Mouse (Mus musculus): ENCODE results near the gene Smad6. TPM values are rescaled to one million over a fixed set of nuclear protein-coding genes. Genes with fewer than 3 reads are reported as not detected.

Smad6 gene
- total RNA-seq (2021): 10 to 100 TPM in 1 of 2 experiments, 1 to 10 TPM in 1; 9.8 to 13.6 TPM

DNA sequence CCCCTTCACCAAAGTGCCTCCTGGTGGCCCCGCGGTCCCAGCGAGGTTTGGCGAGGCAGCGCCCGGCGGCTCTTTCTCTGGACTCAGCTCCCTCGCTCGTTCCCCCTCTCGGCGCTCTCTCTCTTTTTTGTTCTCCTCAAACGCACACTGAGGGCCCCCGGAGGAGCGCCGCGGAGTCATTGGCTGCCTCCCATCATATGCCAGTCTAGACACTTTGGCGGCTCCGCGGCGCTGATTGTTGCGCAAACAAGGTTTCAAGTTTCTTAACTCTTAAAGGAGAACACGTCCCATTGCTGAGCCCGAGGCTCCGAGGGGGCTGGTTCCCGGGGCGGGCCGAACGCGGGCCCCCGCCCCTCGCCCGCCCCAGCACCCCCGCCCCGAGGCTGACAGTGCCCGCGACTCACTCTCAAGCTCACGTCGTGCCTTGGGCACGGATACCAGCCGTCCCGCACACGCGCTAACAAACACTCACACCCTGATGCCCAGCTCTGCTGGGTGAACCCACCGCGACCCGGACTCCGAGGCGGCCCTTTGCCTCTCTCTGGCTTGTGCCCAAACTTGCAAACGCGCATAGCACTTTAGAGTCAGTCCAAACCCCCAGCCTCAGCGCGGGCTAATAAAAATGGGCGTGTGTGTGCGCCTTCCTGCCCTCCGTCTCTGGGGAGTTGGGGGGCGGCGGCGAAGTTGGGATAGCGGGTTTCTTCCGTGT, at the start of gene Smad6:
Smad6 (minus strand) TSS at position 207 of the 709 bp plus-strand sequence.
- intact Hi-C loops (cut with DNase I): loop anchor here (2.0 kb wide), 1 partner anchor 105 kb away; no protein-coding TSS in a partner anchor
- peak; percentile 88 for DNase-seq (ENCODE audit: low spot score)

DNA sequence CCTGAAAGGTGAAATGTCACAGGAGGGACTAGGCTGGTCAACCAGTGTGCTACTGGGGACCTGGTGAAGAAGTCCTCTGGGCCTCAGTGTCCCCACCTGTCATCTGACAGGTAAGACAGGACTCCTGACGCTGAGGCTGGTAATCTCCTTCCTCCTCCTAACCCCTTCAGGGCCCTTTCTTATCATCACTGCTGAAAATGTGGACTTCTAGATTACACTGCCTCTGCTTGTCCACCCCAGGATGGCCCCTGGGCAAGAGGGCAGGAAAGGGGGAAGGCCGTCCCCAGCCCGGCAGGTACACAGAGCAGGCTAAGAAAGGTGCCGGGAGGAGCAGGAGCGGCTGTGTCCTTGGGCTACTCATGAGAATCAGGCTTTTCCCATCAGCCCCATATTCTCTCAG, 48.8 kb upstream of the Smad6 start:
- intact Hi-C loops (cut with DNase I): no loop called here
- DNase-seq (ENCODE audit: low spot score): no peak

DNA sequence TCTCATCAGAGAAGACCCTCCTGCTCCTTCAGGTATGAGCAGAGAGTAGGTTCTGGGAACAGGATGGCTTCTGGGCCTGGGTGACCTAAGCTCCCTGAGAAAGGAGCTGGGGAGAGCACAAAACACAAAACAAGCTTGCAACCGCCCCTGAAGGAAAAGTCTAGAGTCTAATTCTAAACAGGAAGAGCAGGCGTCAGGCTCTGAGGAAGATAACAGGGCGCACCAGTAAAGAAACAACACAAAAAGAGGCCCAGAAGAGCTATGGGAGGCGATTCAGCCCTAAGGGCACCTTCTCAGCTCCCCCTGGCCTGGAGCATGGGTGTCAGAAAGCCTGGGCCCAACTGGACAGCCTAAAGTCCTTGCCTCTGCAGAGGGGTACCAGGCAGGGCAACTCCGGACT, 47.3 kb upstream of the Smad6 start:
- no peak for DNase-seq (ENCODE audit: low spot score)
- intact Hi-C loops (cut with DNase I): no loop called here

DNA sequence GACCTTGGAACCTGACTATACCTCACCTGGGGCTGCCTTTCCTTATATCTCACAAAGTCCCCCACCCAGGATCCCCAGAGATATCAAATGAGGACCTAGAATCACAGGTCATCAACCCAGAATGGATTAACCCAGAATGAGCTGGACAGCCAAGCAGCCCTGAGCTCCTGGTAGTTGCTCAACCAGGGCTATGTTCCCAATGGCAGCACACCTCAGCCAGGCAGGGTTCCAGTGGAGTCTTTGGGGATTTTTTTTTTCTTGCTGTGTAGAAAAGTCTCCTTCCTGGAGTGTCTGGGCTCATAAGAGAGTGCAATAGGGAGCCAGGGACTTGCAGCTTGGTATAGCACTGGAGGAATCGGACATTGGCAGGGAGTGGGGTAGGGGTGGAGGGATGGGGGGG, 46.7 kb upstream of the Smad6 start:
- no peak for DNase-seq (ENCODE audit: low spot score)
- intact Hi-C loops (cut with DNase I): no loop called here

DNA sequence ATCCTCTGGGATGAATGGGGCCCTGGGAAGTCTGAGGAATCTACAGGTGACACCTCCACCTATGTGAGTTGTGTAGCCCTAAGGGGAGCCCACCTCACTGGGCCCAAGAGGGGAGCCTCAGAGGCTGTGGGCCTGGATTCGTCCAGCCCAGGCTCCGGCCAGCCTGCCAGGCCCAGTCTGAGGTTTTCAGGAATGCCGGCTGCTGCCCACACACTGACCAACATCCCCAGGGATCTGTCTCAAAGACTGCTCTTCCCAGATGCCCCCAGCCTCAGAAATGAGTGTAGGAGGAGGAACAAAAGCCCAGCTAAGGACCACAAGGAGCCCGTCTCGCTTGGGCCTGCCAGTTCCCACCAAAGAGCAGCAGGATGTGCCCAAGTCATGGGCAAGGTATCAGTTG, 45.9 kb upstream of the Smad6 start:
- intact Hi-C loops (cut with DNase I): no loop called here
- DNase-seq (ENCODE audit: low spot score): no peak

DNA sequence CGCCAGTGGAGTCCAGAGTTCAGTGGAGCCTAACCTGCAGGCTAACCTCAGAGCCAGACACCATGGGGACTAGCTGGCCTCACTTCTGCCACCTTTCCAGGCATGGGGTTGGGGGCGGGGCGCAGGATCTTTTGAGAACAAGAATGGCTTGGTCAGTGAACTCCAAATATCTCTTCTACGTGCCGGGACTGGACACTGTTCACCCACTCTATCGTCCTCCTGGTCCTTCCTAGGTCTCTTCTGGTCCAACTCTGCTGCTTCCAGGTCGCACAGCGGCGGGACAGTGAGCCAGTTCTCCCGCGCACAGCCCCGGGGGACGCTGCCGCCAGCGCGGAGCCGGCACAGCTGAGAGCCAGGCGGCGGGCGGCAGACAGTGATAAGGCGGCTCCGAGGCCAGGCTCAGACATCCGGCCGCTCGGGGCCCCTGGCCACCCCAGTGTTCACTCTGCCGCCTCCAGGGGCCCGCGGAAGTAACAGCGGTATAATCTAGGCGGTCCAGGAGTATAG, 38.2 kb upstream of the Smad6 start:
- intact Hi-C loops (cut with DNase I): loop anchor here (5.0 kb wide), 1 partner anchor 33 kb away; no protein-coding TSS in a partner anchor
- peak; percentile 51 for DNase-seq (ENCODE audit: low spot score)

DNA sequence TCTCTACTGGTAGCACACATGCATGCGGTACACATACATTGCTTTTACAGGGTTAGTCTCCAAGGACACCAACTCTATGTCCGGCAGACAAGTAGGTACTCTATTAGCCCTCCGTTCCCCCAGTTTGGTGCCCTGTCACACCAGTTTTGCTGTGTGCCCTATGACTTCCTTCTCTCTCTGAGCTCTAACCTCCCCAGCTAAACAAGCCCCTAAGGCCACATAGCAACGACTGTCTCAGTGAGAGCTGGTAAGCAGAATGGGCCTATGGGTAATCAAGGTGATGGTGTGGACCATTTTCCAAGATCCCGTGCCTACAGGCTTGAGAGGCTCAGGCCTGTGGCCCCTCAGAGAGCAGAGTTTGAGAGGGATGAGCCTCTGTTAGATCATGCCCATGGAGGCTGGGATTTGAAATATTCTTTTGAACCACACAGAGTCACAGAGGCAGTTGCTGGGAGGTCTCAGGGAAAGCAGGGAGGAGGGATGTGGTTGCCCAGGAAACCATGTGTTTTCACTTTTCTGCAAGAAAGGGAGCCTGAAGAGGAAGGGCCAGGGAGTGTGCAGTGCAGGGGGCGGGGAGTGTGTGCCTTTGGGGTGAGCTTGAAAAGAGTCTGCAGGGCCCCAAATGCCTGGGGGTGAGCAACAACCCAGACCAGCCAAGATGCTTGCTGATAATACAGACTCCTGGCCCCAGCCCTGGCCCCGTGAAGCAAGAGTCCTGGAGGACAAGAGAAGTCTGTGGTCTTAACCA, 36.2 kb upstream of the Smad6 start:
- intact Hi-C loops (cut with DNase I): no loop called here
- DNase-seq (ENCODE audit: low spot score): no peak

DNA sequence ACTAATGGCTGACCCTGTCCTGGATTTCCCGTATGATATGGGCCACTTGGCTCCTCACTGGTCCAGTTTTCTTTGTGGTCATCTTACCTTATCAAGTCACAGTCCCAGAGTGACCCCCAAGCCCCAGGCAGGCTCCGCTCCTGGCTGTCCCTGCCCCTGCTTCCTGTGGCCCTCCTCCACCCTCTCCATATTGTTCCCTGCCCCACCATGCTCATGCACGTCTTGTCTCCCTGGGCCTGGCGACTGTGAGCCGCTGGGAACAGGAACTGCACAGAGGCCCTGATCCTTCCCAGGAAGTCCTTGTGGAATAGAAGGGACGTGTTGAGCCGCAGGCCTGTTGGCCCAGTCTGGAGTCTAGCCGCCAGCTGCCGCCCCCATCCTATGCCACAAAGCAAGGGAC, 33.3 kb upstream of the Smad6 start:
- intact Hi-C loops (cut with DNase I): no loop called here
- no peak for DNase-seq (ENCODE audit: low spot score)

DNA sequence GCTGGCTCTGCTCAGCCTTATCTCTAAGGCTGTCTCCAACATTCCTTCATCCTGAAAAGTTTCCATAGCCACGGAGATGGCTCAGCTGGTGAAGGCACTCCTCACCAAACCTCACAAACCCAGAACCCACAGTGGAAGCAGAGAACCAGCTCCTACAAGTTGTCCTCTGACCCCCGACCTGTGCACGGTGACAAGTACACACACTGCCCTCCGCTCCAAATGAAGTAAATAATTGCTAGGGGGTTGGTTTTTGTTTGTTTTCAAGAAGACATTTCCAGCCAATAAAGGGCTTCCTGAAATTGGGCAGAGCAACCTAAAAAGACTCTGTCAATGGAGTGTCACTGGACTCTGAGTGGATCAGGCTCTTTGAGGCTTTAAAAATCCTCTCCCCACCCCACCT, 31.9 kb upstream of the Smad6 start:
- no peak for DNase-seq (ENCODE audit: low spot score)
- intact Hi-C loops (cut with DNase I): no loop called here

DNA sequence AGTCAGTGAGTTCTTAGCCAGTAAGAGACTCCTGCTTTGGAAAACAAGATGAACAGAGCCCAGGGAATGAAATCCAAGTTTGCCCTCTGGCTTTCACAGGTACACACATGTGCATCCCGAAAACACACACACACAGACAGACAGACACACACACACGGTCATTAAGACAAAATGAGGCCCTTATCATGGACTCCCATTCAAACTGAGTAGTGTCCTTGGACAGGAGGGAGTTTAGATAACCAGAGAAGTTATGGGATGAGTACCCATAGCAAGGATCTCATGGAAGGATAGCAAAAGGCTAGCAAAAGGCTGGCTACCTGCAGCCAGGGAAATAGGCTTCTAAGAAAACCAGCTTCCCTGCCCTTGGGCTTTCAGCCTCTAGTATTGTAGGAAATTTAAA, 29.4 kb upstream of the Smad6 start:
- DNase-seq (ENCODE audit: low spot score): no peak
- intact Hi-C loops (cut with DNase I): no loop called here

DNA sequence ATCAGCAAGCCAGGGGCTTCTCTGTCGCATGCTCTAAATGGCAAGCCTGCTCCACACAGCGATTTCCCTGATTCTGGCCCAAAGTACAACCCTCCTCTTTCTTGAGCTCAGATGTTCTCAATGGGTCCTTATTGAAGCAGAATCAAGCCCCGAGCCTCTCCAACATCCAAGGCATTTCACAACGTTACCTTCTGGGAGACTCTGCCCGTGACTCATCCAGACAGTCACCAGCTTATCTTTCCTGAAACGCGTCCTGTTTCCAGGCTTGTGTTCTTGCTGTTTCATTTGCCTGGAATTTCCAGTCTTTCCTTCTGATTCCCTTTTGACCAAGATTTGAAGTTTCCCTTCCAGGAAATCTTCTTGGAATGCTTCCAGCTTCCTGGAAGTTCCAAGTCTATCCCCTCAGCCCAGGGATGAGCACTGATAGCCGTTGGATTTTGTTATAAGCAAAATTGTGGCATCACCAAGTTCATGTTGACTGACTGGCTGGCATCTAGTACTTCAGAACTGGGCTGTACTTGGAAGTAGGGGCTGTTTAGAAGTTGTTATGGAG, 28.7 kb upstream of the Smad6 start:
- intact Hi-C loops (cut with DNase I): no loop called here

DNA sequence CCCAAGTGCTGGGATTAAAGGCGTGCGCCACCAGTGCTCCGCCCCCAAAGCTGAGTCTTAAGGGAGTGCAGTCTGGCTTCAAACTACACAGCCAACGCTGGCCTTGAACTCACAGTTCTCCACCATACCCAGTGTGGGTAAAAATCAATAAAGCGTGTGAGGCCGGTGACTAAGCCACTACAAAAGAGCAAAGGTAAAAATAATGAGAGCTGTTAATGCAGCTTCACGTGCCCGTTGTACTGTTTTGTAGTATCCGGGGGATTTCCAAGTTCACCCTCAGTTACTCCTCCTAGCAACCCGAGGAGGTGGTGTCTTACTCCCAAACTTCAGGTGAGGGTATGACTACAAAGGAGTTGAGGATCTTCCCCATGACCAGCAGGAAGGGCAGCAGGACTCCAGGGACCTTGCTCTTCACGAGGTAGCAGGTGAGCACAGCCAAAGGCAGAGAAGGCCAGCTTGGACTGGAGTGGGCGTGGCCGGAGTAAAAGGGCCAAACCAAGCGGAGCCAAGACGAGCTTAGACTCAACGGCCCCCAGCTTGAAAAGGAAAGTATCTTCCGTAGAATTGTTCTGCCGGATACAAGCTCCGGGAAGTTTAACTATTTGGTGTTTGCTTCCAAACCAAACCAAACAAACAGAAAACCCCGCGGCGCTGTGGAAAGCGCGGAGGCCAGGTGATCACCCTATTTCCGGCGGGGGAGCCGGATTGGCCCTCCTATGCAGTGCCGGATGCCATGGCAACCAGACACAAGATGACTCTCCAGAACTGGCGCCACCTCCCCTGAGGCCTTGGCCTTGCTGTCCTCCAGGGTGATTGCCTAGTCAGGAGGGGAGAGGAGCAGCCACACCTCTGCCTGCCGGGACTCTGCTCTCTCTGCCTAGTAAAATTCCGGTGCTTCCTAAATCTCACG, 27.9 kb upstream of the Smad6 start:
- intact Hi-C loops (cut with DNase I): no loop called here

More for the DNA sequence above, 28.7 kb upstream of the Smad6 start:
- peak; percentile 23 for DNase-seq (ENCODE audit: low spot score)

DNA sequence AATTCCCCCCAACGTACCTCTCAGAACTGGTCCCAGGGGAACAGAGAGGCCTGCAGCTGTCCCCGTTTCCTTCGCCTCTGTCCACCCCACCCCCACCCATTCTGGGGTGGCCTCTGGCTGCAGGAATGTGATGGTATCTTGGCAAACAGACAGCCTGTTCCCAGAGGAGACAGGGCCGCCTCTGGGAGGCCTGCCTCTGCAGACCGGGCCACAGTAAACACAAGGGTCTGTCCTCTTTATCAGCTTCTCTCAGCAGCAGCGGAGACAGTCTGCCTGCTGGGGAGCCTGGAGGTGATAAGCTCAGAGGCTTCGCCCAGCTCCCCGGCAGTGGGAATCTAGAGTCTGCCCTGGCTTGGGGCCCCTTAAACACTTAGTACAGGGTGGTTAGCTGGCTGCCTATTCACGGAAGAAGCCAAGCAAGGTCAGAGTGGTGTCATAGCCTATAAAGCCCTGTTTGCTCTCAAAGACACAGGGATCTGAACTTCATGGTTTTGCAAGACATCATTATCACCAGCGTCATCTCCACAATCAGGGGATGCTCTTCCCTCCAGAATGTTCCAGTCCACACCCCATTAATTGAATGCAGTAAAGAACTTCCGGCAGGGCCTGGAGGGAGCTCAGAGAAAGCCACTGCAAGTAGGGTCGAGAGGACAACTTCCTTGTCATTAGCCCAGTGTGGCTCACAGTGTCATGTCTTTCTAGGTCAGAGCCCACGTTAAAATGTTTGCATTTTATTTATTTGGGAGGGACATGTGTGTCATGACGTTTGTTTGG, 23.4 kb upstream of the Smad6 start:
- intact Hi-C loops (cut with DNase I): no loop called here
- DNase-seq (ENCODE audit: low spot score): peak; percentile 50

More for the DNA sequence above, 27.9 kb upstream of the Smad6 start:
- DNase-seq (ENCODE audit: low spot score): peak; percentile 57

DNA sequence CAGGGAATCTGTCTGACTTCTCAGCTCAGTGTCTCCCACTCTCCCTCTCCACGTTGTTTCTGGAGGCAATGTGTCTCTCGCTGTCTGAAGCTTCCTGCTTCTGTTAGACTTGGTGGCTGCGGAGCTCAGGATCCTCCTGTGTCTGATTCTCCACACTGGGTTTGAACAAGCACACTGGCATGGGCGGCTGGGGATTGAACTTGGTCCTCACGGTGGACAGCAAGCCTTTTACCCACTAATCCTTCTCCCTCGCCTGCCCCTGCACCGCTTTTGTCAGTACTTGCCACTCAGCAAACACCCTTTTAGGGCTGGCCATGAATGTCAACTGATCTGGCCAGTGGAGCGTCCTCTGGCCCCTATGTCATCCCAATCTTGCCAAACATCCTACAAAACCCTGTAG, 22.5 kb upstream of the Smad6 start:
- no peak for DNase-seq (ENCODE audit: low spot score)
- intact Hi-C loops (cut with DNase I): no loop called here

DNA sequence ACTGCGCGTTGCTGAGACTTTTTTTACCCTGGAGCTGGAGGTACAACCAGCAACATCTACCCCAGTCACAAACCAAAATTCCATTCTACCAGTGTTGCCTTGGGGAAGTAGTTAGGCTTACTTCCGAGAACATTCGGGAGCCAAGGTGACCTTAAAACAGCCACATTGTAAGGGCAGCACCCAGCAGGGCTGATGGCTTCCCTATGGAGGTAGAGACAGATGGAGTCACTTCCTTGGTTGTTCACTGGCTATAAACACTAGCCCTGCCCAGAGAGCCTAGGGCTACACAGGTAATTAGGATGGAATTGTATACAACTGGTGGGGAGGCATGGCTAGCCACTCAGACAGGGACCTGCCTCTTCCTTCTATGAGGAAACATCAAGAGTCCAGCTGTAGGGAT, 21.1 kb upstream of the Smad6 start:
- intact Hi-C loops (cut with DNase I): no loop called here
- DNase-seq (ENCODE audit: low spot score): no peak

DNA sequence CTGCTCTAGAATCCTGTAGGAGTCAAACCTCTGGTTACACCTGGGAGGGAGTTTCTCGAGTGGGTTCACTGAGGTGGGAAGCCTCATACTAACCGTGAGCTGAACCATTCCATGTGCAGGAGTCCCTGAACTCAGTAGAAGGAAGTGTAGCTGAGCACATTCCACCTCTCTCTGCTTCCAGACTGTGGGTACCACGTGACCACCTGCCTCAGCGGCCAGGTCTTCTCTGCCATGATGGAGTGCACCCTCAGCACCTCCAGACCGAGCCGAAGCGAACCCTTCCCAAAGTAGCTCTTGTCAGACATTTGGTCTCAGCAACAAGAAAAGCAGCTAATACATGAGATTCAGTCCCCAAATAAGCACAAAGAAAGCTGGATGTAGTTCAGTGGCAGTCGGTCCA, 20.4 kb upstream of the Smad6 start:
- intact Hi-C loops (cut with DNase I): no loop called here
- DNase-seq (ENCODE audit: low spot score): no peak

DNA sequence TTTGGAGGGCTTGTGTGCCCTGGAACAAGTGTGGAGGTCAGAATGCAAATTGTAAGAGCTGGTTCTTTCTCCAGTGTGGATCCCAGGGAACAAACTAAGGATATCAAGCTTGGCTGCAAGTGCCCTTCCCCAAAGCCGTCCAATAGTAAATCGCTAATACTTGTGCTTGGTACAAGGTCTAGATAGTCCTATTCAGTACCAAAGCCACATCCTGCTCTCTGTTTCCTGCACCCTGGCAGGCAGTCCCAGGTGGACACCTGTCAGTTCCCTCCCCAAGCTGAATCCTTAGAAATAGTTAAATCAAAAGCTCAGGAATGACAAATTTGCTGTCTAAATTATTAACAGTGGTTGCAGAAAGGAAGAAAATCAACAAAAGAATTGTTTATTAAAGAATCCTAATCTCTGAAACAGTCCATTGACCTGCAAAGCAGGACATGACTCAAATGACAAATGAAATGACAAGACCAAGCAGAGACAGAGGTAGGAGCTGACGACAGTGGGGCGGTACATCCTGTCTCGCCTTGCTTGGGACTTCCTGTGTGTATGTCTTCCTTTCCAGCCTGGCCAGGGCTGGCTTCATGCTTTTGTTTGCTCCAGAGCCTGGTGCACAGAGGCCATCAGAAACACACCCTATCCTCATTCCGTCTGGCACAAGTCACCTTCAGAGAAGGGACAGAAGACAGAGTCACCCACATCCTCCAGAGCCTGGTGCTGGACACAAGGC, 8.2 kb upstream of the Smad6 start:
- DNase-seq (ENCODE audit: low spot score): no peak
- intact Hi-C loops (cut with DNase I): loop anchor here (5.0 kb wide), 1 partner anchor 32 kb away; no protein-coding TSS in a partner anchor

DNA sequence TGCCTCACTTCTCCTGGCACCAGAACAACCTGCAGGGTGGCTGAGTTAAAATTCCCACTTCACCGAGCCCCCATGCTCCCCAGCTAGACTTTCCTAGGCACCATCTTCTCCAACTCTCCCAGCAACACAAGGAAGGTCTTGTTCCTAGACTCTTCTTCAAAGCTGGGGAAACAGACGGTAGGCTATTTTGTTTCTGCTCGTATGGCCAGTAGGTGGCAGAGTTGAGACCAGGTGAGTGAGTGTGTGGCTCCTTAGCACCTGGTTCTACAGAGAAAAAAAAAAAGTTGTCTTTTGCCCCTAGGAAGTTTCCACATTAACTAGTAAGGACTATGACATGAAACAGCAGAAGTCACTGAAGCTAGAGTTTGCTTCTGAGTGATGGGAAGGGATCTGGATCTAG, 3.7 kb upstream of the Smad6 start:
- intact Hi-C loops (cut with DNase I): loop anchor here (1.0 to 5.0 kb wide), 3 partner anchors 37 to 67 kb away; no protein-coding TSS in a partner anchor
- DNase-seq (ENCODE audit: low spot score): no peak

All from heart, postnatal 25 days (tissue).